Mouse (Mus musculus): Measurements from ENCODE around the gene Dgat2. TPM values are rescaled to one million over a fixed set of nuclear protein-coding genes. Genes with fewer than 3 reads are reported as not detected.

The Dgat2 gene
- total RNA-seq (2021) = 10 to 100 TPM; 13.0 to 20.0 TPM
- long read RNA-seq, experiment 1, transcript Dgat2-201 (8 exons, 2,262 nt) = major isoform, 95 of 124 reads
- long read RNA-seq, experiment 1, partial matches to known transcripts = 21 of 124 reads
- long read RNA-seq, experiment 1, other reads (novel, unspliced or antisense) = 8 of 124 reads
- long read RNA-seq, experiment 2, transcript Dgat2-201 (8 exons, 2,262 nt) = major isoform, 86 of 121 reads
- long read RNA-seq, experiment 2, partial matches to known transcripts = 27 of 121 reads
- long read RNA-seq, experiment 2, other reads (novel, unspliced or antisense) = 8 of 121 reads

DNA sequence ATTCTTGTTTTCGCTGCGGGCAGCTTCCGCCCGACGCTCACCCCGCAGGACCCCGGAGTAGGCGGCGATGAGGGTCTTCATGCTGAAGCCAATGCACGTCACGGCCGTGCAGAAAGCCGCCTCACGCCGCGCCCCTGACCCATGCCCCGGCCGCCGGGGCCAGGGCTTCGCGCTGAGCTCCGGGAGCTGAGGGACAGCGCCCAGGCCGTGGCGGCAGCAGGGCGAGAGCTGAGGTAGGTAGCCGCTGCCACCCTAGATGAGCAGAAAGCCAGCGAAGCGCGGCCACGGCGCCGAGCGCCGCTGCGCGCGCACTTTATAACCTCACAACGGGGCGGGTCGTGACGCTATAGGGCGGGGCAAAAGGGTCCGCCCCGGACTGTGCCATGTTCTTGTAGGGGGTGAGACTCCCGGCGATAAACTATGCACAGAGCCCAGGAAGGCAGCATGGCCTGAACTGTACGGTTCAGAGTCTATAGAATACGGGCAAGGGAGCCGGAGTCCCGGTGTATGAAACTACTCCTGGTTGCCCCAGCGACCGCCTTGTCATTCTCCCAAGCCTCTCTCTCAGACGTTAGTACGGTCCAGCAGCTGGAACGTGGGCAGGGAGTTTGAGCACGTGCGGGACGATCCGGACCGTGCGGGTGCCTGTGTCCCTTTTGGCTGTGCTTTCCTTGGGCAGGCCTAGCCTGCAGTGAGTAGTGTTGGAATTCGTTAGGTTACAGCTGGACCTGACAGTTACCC lies at the start of gene Dgat2:
Dgat2 (minus strand) TSS at position 288 of the 741 bp plus-strand sequence.
- peak; percentile 86 to 91 for DNase-seq (ENCODE audit: low spot score in 2 of 2)

DNA sequence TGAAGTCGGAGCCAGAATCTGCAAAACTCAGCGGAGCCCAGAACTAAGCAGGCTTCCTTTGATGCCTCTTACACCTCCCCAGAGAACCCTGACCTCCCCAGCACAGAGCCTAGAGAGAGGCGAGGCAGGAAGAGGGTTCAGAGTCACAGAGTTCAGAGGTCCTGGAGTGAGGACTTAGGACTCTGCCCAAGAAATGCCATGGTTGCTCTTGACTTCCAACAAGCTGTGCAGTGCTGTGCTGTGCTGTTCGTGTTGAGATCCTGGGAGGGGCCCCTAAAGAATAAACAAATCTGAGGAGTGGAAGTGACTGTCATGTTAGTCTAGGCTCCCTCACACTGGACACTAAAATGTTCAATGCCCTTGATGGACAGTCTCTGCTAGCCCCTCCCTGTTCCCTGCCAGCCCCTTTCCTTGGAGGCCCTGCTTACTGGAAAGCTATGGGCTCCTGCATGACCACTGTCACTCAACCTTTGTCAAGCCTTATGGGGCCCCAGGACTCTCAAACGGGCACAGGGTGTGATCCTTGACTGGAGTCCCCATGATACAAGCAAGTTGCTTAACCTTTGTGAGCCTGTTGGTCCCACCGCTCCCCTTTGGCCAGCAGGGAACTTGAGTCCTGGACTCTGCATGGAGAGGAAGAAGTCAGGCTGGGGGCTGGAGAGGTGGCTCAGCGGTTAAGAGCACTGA lies 47.7 kb upstream of the Dgat2 start:
- no peak for DNase-seq (ENCODE audit: low spot score in 2 of 2)

DNA sequence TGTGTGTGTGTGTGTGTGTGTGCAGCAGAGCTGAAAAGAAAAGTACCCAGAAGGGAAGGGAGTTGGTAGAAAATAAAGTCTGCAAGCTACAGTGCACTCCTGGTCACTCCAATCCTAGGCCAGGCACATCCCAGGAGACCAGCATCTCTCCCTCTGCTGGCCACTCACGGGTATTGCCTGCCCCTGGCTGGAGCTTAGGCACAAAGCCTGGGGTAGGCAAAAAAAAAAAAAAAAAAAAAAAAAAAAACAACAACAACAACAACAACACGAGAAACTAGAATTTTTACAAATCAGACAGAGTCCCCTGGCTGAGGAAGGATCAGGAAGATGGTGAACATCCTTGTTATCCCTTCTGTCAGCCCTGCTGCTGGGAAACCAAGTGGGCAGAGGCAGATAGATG lies 46.9 kb upstream of the Dgat2 start:
- no peak for DNase-seq (ENCODE audit: low spot score in 2 of 2)

DNA sequence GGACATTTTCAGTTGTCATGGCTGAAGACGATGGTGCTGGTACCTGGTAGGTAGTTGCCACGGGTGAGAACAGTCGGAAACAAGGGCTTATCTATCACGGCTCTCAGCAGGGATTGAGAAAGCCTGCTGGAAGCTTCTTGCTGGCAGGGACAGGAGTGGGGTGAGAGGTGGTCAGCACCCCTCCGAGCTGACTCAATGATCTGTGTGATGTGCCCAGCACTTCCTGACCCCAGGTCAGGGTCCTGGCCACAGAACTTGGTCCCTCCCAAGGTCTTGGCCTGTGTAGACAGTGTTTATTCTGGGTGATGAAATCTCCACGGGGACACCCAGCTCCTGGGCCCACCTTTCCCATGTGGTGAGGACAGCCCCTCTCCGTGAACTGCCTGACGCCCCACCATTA lies 46.3 kb upstream of the Dgat2 start:
- no peak for DNase-seq (ENCODE audit: low spot score in 2 of 2)

DNA sequence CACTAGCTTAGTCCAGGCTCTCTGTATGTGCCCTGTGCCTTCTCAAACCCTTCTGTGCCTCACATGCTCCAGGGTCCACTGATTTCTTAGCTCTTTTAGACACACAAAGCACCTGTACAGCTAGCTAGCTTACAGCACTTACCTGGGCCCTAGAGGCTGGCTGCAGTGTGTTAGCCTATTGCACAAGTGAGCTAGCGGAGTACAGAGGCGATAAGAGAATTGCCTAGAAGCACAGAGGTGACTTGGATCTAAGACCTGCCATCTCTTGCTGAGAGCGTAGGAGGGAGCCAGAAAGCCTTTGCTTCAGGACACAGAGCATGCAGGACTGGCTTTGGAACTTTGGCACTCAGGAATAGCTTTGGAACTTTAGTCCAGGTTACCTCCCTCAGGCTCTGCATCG lies 44.7 kb upstream of the Dgat2 start:
- no peak for DNase-seq (ENCODE audit: low spot score in 2 of 2)

DNA sequence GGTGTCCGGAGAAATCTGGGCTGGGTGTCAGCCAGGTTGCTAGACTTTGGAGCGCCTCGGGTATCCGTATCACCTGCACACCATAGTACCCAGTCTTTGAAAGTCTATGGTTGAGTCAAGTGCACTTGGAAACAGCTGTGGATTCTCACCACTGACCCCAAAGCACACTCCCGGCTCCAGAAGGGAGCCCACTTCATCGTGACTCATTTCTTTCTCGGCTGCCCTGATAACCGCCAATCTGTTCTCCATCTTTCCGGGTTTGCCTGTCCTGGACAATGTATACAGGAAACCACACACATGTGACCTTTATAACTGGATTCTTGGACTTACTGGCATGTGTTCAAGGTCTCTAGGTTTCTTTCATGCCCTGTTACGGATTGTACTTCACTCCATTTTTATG lies 44.1 kb upstream of the Dgat2 start:
- DNase-seq (ENCODE audit: low spot score in 2 of 2) = no peak

DNA sequence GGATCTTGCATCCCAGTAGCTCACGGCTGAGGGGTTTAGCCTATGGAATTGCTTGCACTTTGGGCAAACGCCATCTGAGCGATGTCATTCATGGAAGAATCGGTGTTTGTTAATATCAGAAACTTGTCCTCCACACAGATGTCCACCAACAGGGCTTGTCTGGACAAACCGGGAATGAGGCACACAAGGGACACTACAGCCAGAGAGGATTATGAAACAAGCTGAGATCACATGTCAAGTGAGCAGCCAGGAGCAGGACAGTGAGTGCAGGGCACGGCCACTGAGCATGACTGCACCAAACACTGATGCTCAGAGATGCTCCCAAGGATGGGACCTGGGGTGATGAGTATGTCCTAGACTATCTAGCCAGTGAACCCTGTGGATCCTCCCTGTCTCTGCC lies 42.9 kb upstream of the Dgat2 start:
- DNase-seq (ENCODE audit: low spot score in 2 of 2) = no peak

DNA sequence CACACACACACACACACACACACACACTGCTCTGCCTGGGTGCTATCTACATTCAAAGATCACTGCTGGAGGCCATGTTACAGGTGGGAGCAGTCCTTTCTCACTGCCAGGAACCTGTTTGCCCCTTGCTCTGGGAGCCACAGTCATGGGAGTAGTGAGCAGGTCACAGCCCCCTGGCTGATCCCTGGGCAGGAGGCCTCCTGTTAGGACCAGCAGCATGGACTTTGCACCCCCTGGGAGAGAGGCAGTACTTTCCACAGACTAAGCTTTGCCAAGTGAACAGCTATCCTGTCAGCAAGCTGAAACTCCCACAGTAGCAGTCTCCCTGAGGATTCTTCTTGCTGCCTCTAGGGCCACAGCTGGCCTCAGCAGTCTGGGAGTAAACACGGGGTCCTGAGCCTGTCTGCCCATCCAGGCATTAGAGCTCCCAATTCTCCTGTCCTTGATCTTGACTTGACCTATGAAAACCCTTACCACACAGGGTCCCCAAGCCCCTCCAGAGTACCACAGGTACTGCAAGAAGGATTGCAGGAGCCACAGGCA lies 42.2 kb upstream of the Dgat2 start:
- no peak for DNase-seq (ENCODE audit: low spot score in 2 of 2)

DNA sequence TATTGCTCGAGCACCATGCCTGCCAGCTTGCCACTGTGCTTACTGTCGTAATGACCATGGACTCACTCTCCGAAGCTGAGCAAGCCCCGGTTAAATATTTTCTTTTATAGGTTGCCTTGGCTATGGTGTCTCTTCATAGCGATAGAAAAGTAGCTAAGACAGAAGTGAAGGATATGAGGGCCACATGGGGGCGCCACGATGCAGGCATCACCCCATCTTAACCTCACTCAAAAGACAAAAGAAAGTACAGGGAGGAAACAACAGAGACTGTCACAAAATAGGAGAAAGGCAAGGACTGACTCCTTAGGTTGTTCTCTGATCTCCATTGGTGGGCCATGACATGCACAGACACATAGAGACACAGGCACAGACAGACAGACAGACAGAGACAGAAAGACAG lies 41.7 kb upstream of the Dgat2 start:
- DNase-seq (ENCODE audit: low spot score in 2 of 2) = no peak

DNA sequence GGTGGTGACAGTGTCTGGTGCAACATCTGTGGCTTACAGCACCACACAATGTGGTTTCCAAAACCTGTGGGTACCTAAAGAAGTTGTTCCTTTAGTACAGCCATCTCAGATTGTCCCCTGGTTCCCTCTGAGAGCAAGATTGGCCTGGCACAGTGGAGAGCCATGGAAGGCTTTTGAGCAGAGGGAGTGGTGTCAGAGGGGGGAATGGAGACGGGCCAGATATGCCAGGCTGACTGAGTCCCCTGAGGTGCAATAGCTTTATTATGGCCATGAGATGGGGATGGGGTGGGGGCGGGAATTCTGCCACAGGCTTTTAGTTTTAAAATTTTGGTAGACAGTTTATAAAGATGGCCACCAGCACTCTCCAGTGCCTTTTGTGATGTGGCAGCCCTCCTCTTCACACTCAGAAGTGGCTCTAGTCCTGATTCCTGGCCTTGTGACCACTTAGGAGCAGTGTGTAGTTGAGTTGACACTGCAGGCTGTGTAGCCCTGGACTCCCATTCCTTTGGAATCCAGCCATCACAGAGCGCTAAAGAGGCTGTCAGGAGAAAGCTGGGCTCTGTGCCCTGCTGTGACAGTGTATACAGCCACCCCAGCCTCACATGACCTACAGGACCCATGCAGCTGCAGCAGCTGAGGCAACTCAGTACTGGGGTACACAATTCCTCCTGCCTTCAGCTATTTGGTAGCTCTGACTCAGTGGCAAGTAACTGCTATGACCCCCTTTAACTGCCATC lies 35.0 kb upstream of the Dgat2 start:
- DNase-seq (ENCODE audit: low spot score in 2 of 2) = peak in 1 of 2 experiments; percentile 50

DNA sequence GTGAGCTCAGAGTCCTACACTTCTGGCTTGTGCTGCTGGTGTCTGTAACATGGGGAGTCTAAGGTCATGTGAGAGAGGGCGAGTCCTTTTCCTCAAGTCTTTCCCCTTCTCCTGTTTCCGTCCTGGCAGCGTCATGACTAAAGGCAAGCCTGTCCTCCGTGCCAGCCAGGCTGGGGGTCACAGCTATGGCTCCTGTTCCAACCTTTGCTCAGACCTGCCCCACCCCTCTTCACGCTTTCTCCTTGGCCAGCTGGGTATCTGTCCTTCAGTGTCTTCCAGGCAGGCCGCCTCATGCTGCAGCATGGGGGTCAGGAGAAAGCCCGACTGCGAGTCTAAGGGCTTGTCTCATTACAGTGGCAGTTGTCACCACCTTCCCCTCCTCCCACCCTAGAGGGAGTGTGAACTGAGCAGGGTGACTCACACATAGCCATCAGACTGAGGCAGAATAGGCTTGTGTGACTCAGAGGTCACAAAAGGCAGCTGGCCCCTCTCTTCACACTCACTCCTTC lies 32.9 kb upstream of the Dgat2 start:
- peak in 1 of 2 experiments; percentile 21 for DNase-seq (ENCODE audit: low spot score in 2 of 2)

DNA sequence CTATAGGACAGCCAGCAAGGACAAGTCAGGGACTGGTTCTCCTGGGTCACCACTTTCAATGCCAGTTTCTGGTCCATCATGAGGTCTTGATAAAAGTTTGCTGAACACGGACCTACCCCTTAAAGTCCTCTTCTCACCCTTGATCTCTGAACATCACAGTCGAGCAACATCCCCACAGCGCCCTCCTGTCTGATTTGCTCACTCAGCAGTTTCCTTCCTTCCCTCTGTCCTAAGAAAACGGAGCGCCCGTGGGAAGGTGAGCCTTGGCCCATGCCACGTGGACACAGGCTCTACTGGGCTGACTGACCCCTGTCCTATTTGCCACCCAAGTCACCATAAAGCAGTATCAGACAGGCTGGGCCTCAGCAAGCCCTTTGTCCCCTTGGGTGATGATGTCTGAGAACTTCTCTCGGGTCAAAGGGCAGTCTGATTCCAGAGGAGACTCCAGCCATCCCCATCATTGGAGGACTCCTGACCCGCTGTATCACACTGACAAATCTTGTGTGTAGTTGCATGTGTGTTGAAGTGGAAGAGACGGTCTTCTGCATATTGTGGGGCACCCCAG lies 32.2 kb upstream of the Dgat2 start:
- DNase-seq (ENCODE audit: low spot score in 2 of 2) = no peak

DNA sequence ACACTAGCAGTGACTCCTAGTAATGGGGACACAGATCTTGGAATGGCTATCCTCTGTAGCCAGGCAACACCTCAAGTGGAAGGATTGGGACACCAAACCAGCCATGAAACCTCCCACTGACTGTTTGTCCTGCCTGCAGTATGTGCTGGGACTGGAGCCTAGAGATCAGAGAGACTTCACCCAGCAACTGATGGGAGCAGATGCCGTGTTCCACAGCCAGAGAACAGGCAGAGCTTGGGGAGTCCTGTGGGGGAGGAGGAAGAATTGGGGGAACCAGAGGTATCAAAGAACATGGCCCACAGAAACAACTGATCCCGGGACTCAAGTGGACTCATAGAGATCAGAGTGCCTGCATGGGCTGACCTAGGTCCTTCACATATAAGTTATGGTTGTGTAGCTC lies 31.2 kb upstream of the Dgat2 start:
- no peak for DNase-seq (ENCODE audit: low spot score in 2 of 2)

DNA sequence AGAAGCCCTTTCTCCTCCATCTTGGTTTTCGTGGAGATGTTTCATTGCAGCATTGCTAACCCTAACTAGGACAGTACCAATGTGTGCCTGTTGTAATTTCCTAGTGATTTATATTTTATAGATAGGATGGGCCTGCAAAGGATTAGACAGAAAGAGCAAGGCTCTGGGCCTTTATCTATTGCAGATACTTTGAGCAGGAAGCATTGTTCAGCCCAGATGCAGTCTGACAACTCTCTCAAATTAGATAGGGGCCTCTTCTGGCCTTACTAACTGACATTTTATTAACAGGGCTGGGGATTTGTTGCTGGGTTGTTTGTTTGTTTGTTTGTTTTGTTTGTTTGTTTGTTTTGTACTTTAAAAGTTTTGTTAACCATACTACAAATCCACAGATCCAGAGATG lies 30.5 kb upstream of the Dgat2 start:
- no peak for DNase-seq (ENCODE audit: low spot score in 2 of 2)

DNA sequence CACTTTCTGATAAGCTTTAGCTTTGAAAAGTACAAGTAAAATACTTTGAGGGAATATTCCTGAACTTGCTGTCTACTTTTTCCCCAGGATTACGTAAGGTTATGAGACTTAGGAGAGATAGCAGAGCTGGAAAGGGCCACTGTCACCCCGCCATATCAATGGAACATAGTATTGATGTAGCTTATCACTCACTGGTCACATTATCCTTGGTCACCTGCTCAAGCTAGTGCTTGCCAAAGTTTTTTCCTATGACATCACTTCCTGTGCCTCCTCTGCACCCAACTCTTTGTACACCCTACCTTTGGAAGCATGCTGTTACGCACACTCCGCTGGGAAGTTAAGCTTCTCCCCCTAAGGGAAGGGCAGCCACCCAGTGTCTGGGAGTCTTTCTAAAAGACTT lies 26.2 kb upstream of the Dgat2 start:
- DNase-seq (ENCODE audit: low spot score in 2 of 2) = no peak

DNA sequence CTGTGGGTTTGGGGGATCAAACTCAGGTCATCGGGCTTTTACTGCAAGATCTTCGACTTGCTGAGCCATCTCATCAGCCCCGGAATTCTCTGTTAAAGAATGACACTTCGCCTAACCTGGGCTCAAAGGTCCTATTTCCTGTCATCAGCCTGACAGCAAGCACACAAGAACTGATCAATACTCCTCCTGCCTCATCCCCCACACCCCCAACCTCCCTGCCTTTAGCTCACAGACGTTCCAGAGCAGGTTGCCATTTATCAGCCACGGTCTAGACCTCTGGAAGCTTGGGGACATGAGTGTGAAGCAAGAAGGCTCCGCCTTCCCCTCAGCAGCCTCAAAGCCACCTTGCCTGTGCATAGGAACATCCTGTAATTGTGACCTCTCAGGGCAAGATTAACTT lies 23.8 kb upstream of the Dgat2 start:
- no peak for DNase-seq (ENCODE audit: low spot score in 2 of 2)

DNA sequence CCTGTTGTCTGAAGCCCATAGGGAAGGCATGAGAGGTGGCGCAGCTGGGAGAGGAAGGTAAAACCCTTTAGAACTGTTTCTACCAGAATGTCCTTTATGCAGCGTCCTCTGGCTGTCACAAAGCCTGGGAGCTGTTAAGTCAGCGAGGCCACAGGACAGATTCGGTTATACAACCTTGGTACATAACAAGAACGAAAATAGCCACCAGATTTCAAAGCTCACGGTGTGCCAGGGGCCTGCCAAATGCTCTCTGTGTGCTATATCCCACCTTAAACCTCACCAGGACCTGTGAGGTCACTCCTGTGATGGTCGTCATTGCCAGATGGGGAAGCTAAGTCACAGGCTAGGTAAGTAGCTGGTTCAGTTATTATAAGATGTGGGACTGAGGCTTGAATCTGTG lies 19.6 kb upstream of the Dgat2 start:
- no peak for DNase-seq (ENCODE audit: low spot score in 2 of 2)

DNA sequence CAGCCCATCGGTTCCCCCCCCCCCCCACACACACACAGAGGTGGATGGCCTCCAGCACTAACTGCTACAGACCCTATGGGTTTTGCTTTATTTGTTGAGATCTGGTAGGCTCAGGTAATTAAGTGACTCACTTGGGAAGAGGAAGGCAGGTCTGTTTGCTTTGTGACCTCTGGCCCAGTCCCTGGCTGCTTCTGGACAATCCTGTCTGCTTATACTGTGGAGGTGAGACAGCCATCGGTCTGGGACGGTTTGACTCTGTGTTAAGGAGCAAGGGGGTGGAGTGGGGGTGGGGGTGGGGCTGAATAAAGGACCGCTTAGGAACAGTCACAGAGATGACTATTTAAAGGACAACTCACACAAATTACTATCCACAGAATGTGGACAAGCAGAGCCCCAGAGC lies 17.8 kb upstream of the Dgat2 start:
- DNase-seq (ENCODE audit: low spot score in 2 of 2) = no peak

DNA sequence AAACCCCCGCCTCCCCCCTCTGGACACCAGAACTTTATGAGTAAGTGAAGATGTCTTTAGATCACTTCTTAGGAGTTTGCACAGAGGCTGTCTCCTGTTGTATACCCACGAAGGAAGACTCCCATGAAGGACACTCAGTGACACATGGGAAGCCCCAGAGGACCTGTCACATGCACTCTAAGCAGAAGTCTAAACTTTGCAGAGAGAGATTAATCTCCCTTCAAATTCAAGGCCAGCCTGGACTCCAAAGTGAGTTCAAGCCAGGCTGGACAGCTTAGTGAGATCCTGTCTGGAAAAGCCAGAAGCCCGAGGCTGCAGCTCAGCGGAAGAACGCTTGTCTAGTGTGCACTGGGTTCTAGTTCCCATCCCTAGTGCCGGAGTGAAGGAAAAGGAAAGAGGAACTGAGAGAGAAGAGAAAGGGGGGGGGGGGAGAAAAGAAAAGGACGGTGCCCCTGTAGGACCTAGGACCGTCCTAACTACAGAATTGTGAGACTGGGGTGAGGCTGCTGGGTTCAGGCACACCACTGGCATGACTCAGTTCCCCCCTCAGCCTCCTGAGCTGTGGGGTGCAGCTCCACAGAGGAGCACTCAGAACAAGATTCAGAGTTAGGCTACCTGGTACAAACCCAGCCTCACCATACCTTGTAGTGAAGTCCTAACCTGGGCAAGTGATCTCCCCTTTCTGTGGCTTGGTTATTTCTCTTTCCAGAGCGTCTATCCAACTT lies 17.1 kb upstream of the Dgat2 start:
- no peak for DNase-seq (ENCODE audit: low spot score in 2 of 2)

DNA sequence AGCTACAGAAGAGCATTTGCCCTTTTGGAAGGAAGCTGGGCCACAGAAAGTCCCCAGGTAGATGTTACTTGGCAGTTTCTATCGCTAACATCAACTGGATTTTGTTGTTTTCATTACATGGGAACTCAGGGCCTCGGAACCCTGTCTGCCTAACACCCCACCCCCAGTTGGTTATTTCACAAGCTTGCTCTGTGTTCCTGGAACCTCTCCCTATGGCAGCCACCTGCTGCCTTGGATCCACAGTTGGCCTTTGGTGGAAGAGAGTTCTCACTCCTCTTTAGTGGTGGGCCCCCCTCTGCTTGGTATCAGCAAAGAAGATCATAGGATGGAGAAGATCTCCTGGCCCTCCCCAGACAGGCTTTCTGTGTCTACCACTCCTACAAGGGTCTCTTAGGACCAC lies 16.3 kb upstream of the Dgat2 start:
- DNase-seq (ENCODE audit: low spot score in 2 of 2) = no peak

Data from gastrocnemius, postnatal 4 days (tissue).